Mouse (Mus musculus) embryonic fibroblast, embryonic 13.5 days (primary cell): ENCODE data around the gene Nsl1. TPM values are rescaled to one million over a fixed set of nuclear protein-coding genes. Genes with fewer than 3 reads are reported as not detected.
A peak's percentile ranks its signal among the peaks of the same experiment; 100 is the strongest.

Experiments used
- H3K27ac ChIP-seq: 2 replicates; pipeline ENCODE4 v1.5.1; 2012; ENCODE audit warnings: low read length, control low read depth, inconsistent platforms; ENCODE audit not compliant: insufficient read depth
- H3K4me1 ChIP-seq: 2 replicates; pipeline ENCODE4 v1.6.1; 2011; ENCODE audit warnings: low read length; ENCODE audit not compliant: control insufficient read depth, insufficient read depth
- H3K4me3 ChIP-seq: 2 replicates; pipeline ENCODE4 v1.5.1; 2011; ENCODE audit warnings: mild to moderate bottlenecking, control low read depth, low read length; ENCODE audit not compliant: insufficient read depth
- CTCF ChIP-seq: IDR thresholded peaks from 2 replicates; pipeline ENCODE4 v1.5.1; 2011; ENCODE audit warnings: mild to moderate bottlenecking, control low read depth, low read length, moderate library complexity, borderline replicate concordance; ENCODE audit not compliant: insufficient read depth
- POLR2A ChIP-seq: IDR thresholded peaks from 2 replicates; pipeline ENCODE4 v1.6.1; 2011; ENCODE audit warnings: low read depth, mild to moderate bottlenecking, control low read depth, low read length, moderate library complexity
- polyA plus RNA-seq: library from polyadenylated mRNA; stranded (reverse); fragments of >200 nt; gene quantifications from 2 replicates; pipeline ENCODE4 v1.2.4, GENCODE M21; 2011; ENCODE audit warnings: low read depth; ENCODE audit not compliant: missing spikeins, insufficient read length

The Nsl1 gene
- polyA plus RNA-seq, 1 experiment = 11.7 TPM

DNA sequence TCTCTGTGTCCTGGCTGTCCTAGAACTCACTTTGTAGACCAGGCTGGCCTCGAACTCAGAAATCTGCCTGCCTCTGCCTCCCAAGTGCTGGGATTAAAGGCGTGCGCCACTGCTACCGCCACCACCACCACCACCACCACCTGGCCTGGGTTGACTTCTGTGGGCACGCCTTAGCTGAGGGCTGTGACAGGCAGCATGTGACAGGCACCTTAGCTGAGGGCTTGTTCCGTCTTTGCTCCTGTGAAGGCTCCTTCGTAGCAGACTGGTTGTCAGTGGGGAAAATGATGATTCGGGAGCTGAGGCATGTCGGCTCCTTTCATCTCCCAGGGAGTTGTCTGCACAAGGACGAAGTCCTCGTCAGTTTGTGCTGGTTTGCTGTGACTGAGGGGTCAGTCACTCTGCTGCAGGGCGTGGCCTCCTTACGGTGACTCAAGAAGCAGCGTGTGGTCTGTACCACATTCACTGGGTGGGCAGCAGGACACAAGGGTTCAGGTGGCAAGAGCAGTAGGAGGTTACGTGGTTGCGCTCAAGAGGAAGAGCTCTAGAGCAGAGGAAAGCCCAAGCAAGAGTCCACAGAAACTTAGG lies 9.6 kb downstream of the Nsl1 start:
- no peak for TF ChIP-seq CTCF
- no peak for TF ChIP-seq POLR2A
- Histone ChIP-seq H3K27ac (no peak overlapping the region), H3K4me1 (peaks cover 5% of the 10 kb centered on the region), H3K4me3 (no peak overlapping the region)

DNA sequence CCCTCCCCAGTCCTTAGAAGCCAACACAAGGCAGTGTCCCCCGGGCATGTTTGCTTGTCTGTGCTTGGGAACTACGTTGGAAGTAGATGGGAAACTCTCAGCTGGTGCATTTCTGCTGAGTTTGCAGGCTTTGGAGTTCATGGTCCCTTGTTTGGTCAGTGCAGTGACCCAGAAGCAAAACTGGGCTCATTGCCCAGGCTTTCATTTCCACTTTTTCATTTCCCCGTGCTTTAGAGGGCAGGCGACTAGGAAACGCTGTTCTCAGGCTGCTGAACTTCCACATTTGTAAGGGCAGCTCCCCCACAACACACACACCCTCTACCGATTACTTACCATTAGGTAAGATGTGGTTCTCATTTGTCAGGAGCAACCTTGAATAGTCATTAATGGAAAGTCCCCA lies 10.2 kb downstream of the Nsl1 start:
- no peak overlapping the region for H3K27ac ChIP-seq
- peaks cover 5% of the 10 kb centered on the region for H3K4me1 ChIP-seq
- TF ChIP-seq CTCF (no peak), POLR2A (no peak)
- H3K4me3 ChIP-seq = no peak overlapping the region

DNA sequence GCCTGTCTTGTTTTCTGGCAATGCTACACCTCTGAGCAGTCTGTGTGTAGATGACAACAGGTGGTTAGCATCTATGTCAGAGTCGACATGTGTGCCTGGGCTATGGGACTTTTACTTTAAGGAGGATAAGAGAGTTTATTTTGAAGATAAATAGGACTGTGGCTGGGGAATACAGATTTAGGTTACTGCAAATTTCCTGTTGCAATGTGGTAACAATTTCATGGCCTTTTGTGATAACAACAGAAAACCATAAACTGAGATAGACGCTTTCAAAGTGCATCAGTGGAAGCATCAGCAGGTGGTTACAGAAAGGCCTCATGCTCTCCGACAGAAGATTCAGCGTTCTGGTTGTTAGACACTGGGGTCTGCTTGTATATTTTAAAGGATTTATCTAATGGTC lies 10.7 kb downstream of the Nsl1 start:
- Histone ChIP-seq H3K4me3 (no peak overlapping the region), H3K27ac (no peak overlapping the region), H3K4me1 (peaks cover 5% of the 10 kb centered on the region)
- TF ChIP-seq POLR2A = no peak
- no peak for TF ChIP-seq CTCF

DNA sequence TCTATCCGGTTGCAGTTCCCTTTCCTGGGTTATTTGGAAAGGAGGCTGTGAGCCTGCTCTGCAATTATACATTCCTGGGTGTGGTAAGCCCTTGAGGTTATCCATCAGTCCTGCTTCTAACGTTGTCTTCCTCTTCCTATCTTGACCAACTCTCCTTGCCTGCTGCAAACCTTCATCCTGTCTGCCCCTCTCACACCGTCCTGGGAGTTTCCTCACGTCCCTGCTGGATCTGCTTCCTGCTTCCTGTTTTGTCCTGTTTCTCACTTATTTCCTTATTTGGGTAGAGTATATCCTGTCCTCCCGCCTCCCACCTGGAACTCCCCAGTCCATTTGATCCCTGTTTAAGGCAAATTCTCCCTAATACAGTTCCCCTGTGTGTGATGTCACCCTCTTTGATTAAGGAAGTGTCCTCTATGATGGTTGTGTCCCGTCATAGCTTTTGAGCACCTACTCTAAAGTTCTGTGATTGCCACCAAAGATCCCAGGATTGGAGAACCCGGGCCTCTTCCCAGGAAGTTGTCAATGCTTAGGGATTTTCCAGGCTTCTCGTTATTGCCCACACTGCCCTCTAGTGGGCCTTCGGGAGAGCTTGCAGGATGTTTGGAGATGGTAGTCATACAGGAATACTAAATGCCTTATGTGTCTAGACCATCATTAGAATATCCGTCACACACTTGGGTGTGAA lies 12.5 kb downstream of the Nsl1 start:
- peak overlapping the region; percentile 17; the same call in 1 of the 2 replicates for H3K27ac ChIP-seq
- no peak overlapping the region for H3K4me3 ChIP-seq
- H3K4me1 ChIP-seq = peaks cover 5% of the 10 kb centered on the region
- no peak; the same call in 1 of the 2 replicates for TF ChIP-seq POLR2A
- no peak for TF ChIP-seq CTCF

DNA sequence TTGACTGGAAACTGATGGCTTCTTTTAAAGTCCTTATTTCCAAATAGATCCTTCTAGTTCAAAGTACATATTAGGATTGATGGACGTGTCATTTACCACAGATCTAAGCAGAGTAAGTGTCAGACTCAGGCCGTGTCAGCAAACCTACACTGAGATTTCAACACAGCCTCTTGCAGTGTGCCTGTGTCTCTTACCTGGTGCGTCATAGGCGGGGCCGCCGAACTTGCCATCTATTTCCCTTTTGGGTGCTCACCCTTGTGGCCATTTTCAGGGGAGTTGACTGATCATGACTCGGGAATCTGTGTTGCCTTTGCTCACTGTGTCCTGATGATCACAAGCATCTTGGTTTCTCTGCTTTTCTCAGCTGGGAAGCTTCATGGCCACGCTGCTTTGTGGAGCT lies 20.4 kb downstream of the Nsl1 start:
- H3K4me3 ChIP-seq = no peak overlapping the region

DNA sequence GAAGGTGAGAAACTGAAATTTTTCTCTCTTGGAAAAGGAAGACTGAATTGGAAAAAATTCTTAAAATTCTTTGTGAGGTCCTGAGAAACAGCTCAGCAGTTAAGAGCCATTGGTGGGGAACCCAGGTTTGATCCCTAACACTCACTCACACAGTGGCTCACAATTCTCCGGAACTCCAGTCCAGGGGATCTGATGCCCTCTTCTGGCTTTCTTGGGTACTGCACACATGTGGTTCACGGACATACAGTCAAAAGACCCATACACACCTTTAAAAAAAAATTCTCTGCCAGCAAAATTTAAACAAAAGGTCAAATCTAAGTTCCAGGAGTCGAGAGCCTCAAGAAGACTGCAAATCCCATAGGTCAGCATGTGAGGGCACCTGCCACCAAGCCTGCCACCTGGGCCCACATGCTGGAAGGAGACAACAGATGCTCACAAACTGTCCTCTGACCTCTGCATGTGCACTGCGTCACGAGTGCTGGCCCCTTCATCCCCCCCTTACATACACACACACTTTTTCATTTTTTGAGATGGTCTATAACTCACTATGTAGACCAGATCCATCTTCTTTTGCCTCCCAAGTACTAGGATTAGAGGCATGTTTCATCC lies 22.2 kb downstream of the Nsl1 start:
- no peak for TF ChIP-seq POLR2A
- TF ChIP-seq CTCF = no peak
- H3K27ac ChIP-seq = no peak overlapping the region
- no peaks in the 10 kb centered on the region for H3K4me1 ChIP-seq
- H3K4me3 ChIP-seq = no peak overlapping the region

More for the DNA sequence above, 20.4 kb downstream of the Nsl1 start:
- H3K4me1 ChIP-seq = no peaks in the 10 kb centered on the region
- TF ChIP-seq POLR2A (no peak), CTCF (no peak)
- H3K27ac ChIP-seq = no peak overlapping the region

DNA sequence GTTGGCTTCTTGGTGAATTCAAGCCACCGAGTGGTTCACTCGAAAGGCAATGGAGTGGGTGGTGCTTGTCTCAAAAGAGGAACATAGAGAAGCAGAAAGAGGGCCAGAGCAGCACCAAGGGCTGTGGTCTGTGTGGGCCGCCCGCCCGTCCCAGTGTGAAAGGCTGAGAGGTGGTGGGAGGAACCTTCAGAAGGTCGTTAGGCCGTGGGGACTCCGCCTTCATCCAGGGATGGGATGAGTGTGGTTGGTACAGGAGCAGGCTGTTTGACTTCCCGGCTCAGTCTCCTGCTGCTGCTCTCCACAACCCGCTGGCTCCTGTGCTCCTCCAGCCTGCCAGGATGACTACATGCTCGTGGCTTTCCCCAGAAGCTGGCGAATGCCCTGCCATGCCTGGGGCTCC lies 22.8 kb downstream of the Nsl1 start:
- TF ChIP-seq CTCF (no peak), POLR2A (no peak)
- no peaks in the 10 kb centered on the region for H3K4me1 ChIP-seq
- no peak overlapping the region for H3K27ac ChIP-seq
- no peak overlapping the region for H3K4me3 ChIP-seq

DNA sequence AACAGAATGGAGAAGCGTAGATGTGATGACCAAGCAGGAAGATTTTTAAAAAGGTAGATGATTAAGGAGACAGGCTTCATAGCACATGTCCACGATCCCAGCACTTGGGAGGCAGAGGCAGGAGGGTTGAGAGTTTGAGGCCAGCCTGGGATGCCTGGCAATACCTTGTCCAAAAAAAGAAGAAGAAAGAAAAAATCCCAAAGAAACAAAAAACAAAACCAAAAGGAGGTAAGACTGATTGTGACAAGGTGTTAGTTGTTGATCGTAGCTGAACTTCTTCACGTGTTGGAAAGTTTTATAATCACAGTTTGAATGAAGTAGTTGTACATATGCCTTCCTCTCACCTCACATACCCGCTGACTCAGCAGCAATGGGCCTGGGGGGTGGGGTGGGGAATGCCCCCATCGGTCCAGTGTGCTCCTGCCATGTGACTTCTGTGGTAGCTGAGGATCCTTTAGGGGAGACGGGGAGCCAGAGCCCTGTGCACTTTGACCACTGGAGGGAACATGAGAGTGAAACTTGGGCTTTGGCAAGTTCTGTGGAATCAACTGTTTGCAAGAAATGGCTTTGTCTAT lies 23.6 kb downstream of the Nsl1 start:
- TF ChIP-seq POLR2A (no peak), CTCF (no peak)
- no peak overlapping the region for H3K27ac ChIP-seq
- no peaks in the 10 kb centered on the region for H3K4me1 ChIP-seq
- H3K4me3 ChIP-seq = no peak overlapping the region

DNA sequence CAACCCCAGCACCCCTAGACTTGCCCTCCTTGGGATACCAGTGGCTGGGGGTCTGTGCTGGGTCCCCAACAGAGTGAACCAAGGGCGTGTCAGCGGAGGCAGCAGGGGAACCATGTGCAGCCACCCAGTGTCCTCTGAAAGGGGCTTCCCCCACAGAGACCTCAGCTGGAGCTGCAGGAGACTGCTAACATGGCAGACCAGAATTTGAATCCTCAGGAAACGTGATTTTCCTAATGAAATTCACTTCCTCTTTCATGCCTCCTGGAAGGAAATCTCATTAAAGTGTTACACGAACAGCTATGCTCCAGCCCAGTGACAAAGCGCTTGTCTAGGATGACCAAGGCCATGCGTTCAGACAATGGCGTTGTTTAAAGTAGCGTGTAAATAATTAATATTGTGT lies 24.1 kb downstream of the Nsl1 start:
- Histone ChIP-seq H3K27ac (no peak overlapping the region), H3K4me1 (no peaks in the 10 kb centered on the region), H3K4me3 (no peak overlapping the region)
- TF ChIP-seq CTCF = no peak
- TF ChIP-seq POLR2A = no peak

DNA sequence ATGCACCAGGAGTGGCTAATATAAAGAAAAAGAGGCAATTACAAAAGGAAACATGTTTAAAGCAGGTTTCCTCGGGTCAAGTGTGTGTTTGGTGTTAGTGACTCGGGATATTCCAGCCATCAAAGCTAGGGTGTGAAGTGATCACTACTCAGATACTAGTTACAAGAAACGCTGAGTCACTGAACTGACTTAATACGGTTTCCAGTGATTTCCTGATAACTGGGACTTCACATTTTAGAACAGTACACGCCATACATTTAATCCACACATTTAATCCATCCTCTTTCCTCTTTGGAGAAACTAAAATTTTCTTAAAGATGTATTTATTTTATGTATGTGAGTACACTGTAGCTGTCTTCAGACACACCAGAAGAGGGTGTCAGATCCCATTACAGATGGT lies 25.1 kb downstream of the Nsl1 start:
- H3K27ac ChIP-seq = no peak overlapping the region
- no peaks in the 10 kb centered on the region for H3K4me1 ChIP-seq
- no peak for TF ChIP-seq CTCF
- TF ChIP-seq POLR2A = no peak
- no peak overlapping the region for H3K4me3 ChIP-seq
